Mouse (Mus musculus): ENCODE measurements at regions not wholly inside any gene's neighbourhood (a gene's known extent, or its start where the extent isn't known, plus 50 kb on each side); places are given as distances from the start of the nearest gene placed in this dataset.
A peak's percentile ranks its signal among the peaks of the same experiment; 100 is the strongest.

GRCm38 (mm10) chr3:149262332-149262970 lies 272.1 kb upstream of the Adgrl2 start:
- peak; percentile 15 for DNase-seq

- DNase-seq, result no peak
Measured at GRCm38 (mm10) chr3:149261764-149262163, 271.4 kb upstream of the Adgrl2 start.

GRCm38 (mm10) chr3:149258826-149259225 lies 268.5 kb upstream of the Adgrl2 start:
- DNase-seq, result no peak

GRCm38 (mm10) chr3:149256891-149257290 lies 266.5 kb upstream of the Adgrl2 start:
- DNase-seq, result no peak

GRCm38 (mm10) chr3:149253080-149253479 lies 262.7 kb upstream of the Adgrl2 start:
- no peak for DNase-seq

DNA sequence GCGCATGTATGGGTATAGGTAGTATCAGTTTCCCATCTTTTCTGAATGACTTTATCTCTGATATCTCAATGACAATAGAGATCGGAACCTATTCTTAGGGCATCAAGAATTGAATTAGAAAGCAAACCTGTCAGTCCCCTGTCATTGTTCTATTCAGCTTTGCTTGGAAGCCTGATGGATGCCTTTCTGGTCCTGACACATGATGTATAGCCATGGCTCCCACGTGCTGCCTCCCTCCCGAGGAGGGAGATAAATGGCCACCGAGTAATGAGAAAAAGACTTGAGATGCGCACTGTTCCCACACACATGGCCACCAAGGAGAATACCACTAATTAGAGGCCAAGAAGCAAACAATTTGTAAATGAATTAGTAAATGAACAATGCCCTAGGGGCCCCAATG lies 261.8 kb upstream of the Adgrl2 start:
- DNase-seq, result no peak

- no peak for DNase-seq
Measured at GRCm38 (mm10) chr3:149247626-149247987, 257.3 kb upstream of the Adgrl2 start.

GRCm38 (mm10) chr3:149246935-149247625 lies 256.7 kb upstream of the Adgrl2 start:
- DNase-seq, result no peak

DNA sequence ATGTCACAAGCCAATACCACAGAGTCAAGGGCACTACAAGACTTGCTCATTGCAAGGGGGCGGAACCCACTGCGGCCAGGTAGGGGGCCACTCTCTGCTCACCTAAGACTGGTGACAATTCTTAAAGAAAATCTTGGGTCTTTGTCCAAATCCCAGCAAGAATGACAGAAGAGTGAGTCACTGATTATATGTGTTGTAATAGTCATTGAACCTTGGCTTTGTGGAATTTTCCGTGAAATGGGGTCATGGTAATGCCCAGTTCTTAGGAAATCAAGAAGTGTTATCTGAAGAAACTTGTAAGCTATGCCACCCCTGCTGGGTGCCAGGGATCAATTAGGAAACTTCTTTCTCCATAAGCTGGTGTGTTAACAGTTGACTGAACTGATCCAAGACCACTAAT lies 249.3 kb upstream of the Adgrl2 start:
- DNase-seq, result no peak

DNA sequence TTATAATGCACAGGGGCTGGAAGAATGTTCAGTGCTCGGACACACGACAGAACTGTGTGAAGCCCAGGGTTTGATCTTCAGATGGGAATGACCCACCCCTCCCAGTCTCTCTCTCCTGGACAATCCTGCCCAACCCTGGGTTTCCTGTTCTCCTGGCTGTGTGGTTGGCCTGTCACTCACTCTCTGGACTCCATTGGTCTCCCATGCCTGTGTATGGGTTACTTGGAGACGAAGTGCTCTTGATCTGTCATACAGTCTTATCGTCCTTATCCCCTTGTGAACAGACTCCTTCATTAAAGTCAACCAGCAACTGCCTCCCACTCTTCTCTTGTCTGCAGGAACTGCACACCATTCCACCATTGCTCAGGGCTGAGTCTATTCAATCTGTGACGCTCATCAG lies 247.7 kb upstream of the Adgrl2 start:
- DNase-seq, result no peak

- no peak for DNase-seq
Measured at GRCm38 (mm10) chr3:149235183-149235582, 244.8 kb upstream of the Adgrl2 start.

- DNase-seq, result peak; percentile 26
Measured at GRCm38 (mm10) chr3:149233691-149234131, 243.4 kb upstream of the Adgrl2 start.

DNA sequence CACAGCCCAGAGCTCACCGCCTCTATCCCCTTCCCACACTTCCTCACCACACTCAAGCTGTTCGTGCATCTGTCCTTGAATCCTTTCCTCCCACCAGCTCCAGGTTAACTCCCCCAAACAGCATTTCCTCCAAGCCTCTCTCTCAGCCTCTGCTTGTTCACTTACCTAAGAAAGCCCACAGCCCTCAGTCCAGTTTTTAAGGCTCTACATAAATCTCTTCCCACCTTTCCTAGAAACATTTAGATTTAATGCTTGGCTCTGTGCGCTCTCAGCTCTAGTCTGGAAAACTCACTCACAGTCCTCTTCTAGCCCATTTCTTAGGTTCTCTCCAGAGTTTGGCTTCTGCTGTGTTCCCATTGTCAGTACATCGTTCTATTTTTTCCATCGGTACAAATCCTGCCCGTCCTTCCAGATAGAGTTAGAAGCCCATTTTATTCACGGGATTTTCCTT lies 242.9 kb upstream of the Adgrl2 start:
- no peak for DNase-seq

DNA sequence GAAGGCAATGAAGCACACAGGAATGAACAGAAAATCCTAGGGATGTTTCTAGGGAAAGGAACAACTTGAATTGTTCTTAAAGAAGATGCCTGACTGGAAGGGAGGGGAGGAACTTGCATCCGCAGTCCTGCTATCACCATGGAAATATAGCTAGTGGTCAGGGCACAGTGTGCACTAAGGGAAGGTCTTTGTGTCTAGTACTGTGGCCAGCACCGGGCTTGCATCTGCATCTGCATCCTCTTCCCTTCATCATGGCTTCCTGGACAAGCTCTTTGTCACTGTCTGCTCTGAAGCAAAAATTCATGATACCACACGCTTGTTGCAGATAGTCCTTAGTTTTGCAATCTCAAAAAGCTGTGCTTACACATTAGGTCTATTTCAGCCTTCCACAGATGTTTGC lies 241.0 kb upstream of the Adgrl2 start:
- DNase-seq, result no peak

DNA sequence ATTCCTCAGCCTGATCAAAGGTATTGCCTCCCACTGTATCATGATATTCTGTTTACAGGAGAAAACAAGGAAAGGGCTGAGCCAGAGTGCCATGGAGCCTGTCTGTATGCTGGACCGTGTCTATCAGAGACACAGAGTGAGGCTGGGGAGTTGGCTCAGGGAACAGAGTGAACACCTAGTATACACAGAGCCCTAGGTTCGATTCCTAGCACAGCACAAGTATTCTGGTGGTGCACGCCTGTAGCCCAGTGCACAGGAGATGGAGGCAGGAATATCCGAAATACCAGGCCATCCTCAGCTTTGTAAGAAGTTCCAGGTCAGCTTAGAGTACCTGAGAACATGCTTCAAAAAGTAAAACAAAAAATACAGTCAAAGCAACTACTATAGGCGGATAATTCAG lies 237.2 kb upstream of the Adgrl2 start:
- no peak for DNase-seq

GRCm38 (mm10) chr3:149226723-149227122 lies 236.4 kb upstream of the Adgrl2 start:
- no peak for DNase-seq

- no peak for DNase-seq
Measured at GRCm38 (mm10) chr3:149225684-149226083, 235.3 kb upstream of the Adgrl2 start.

- no peak for DNase-seq
Measured at GRCm38 (mm10) chr3:149224271-149224670, 233.9 kb upstream of the Adgrl2 start.

GRCm38 (mm10) chr3:149223776-149224175 lies 233.4 kb upstream of the Adgrl2 start:
- DNase-seq, result no peak

DNA sequence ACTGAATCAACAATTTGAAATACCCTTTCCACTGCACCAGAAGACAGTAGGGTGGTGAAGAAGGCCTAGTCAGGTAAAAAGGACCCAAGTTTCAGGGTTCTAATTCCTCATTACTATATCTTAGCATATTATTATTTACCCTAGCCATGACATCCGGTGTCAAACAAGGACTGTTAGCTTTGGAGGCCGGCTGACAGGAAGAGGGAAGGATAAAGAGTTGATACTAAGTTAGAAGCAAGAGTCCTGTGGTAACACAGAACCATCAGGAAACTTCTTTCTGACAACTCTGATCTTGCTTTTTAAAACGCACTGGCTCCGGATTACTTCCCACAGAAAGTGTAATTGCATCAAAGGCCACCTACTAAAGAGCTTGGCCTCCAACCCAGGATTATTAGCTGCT lies 230.6 kb upstream of the Adgrl2 start:
- DNase-seq, result no peak

GRCm38 (mm10) chr3:149220304-149220951 lies 230.1 kb upstream of the Adgrl2 start:
- DNase-seq, result no peak

- DNase-seq, result no peak
Measured at GRCm38 (mm10) chr3:149219381-149220303, 229.3 kb upstream of the Adgrl2 start.
